Mouse (Mus musculus): ENCODE results near the gene Olfr376.

The Olfr376 gene

GRCm38 (mm10) chr11:73370946-73371345 is at the start of gene Olfr376:
Gene Olfr376 (plus strand): TSS chr11:73371246.
- DNase-seq (ENCODE audit: low read depth, low spot score) = no peak

GRCm38 (mm10) chr11:73323906-73324830 is 46.9 kb upstream of the Olfr376 start:
- DNase-seq (ENCODE audit: low read depth, low spot score) = no peak

- no peak for DNase-seq (ENCODE audit: low read depth, low spot score)
Measured at GRCm38 (mm10) chr11:73326485-73326886, 44.6 kb upstream of the Olfr376 start.

- no peak for DNase-seq (ENCODE audit: low read depth, low spot score)
Measured at GRCm38 (mm10) chr11:73327361-73327760, 43.7 kb upstream of the Olfr376 start.

GRCm38 (mm10) chr11:73329442-73329841 is 41.6 kb upstream of the Olfr376 start, which contains the start of the genes Aspa, Gm49340 and Spata22:
Gene Aspa (minus strand): TSS chr11:73329596.
Gene Gm49340 (plus strand): TSS chr11:73329741.
Gene Spata22 (plus strand): TSS chr11:73329741.
- no peak for DNase-seq (ENCODE audit: low read depth, low spot score)

- DNase-seq (ENCODE audit: low read depth, low spot score) = no peak
Measured at GRCm38 (mm10) chr11:73333357-73333756, 37.7 kb upstream of the Olfr376 start.

DNA sequence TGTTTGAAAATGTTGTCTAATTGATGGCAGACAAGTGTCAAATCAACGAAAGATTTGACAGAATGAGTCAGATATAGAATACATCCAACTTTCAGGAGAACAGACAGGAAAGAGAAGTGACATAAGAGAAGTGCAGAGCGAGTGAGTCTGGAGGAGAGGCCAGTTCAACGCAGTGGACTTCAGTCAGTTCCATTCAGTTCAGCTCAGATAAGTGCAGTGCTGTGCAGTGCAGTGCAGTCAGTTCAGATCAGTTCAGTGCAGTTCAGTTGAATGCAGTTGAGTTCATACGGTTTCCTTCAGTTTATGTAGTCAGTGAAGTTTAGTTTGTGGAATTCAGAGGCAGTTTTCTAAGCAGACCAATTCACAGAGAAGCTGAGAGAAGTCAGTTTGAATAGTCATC is 34.1 kb upstream of the Olfr376 start:
- DNase-seq (ENCODE audit: low read depth, low spot score) = no peak

DNA sequence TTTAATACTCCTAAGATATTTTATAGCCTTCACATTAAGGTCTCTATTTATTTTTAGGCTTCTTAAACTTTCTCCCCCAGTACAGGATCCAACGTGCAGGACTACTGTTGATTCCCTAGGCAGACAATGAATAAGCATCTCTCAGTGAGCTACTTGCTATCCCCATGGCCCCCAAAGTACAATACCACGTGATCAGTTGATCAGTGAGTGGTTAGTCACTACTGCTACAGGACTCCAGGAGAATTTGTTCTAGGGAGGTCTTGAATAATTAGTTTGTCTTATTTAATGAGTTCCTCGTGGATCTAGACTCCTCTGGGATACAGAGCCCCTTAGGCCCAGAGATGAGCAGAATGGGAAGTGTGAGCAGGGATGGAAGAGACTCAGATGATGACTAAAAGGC is 20.6 kb upstream of the Olfr376 start, which contains the start of gene Olfr20:
Gene Olfr20 (plus strand): TSS at position 301 of the 400 bp plus-strand sequence.
- no peak for DNase-seq (ENCODE audit: low read depth, low spot score)

GRCm38 (mm10) chr11:73395374-73395773 is 24.3 kb downstream of the Olfr376 start:
- DNase-seq (ENCODE audit: low read depth, low spot score) = no peak

DNA sequence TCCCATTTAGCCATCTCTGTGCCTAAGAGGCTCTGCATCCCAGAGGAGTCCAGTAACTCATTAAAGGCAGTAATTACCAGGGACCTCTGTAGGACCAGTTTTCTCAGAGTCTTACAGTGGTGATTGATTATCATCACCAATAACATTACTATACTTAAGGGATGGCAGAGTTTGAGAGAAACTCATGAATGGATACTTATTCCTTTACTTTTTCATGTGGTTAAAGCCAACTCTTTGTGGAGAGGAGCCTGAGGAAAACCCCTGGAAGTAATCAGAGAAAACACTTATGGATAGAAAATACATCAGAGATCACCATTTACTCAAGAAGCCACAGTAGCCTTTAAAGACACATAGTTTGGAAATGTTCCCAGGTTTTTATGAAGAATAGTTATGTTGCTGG is 28.5 kb downstream of the Olfr376 start, which contains the start of gene Olfr1:
Gene Olfr1 (minus strand): TSS at position 101 of the 400 bp plus-strand sequence.
- DNase-seq (ENCODE audit: low read depth, low spot score) = no peak

All from retina, postnatal 7 days (tissue).